Mouse (Mus musculus): ENCODE measurements at regions not wholly inside any gene's neighbourhood (a gene's known extent, or its start where the extent isn't known, plus 50 kb on each side); places are given as distances from the start of the nearest gene placed in this dataset.

- no peak for TF ChIP-seq MAX (IDR thresholded peaks at IDR 0.05)
- no peak for TF ChIP-seq CTCF (IDR thresholded peaks at IDR 0.05; ENCODE audit: control insufficient read depth, insufficient read depth, insufficient read length)
- no peak for TF ChIP-seq FOSL1 (IDR thresholded peaks at IDR 0.05; ENCODE audit: insufficient read depth, low read length, poor library complexity, severe bottlenecking)
- no peak for TF ChIP-seq MYOG (IDR thresholded peaks at IDR 0.05; ENCODE audit: control insufficient read depth, extremely low read depth, insufficient read length)
- no peaks in the 10 kb centered on the region for H3K36me3 ChIP-seq (ENCODE audit: control insufficient read depth, insufficient read depth)
- no peaks in the 10 kb centered on the region for H3K79me3 ChIP-seq (ENCODE audit: low read depth)
- H3K79me2 ChIP-seq (ENCODE audit: control insufficient read depth, insufficient read depth) = peaks cover 5% of the 10 kb centered on the region
- H3K27me3 ChIP-seq (ENCODE audit: control insufficient read depth, insufficient read depth, insufficient read length) = no peaks in the 10 kb centered on the region
- no peak overlapping the region for H3ac ChIP-seq (ENCODE audit: control insufficient read depth, insufficient read length, low read depth)
- no peak overlapping the region for H3K4me3 ChIP-seq (ENCODE audit: insufficient read depth, poor library complexity, severe bottlenecking)
These were observed 75.5 kb upstream of the Mrps10 start for GRCm38 (mm10) chr17:47293178-47293577.

GRCm38 (mm10) chr17:47291558-47291957, 77.1 kb upstream of the Mrps10 start:
- H3K36me3 ChIP-seq (ENCODE audit: control insufficient read depth, insufficient read depth) = no peaks in the 10 kb centered on the region
- H3K27me3 ChIP-seq (ENCODE audit: control insufficient read depth, insufficient read depth, insufficient read length) = no peaks in the 10 kb centered on the region
- H3ac ChIP-seq (ENCODE audit: control insufficient read depth, insufficient read length, low read depth) = no peak overlapping the region
- no peak for TF ChIP-seq CTCF (IDR thresholded peaks at IDR 0.05; ENCODE audit: control insufficient read depth, insufficient read depth, insufficient read length)
- TF ChIP-seq MYOD1 (IDR thresholded peaks at IDR 0.05; ENCODE audit: control insufficient read depth, insufficient read length, low read depth) = no peak
- no peak for TF ChIP-seq CEBPB (IDR thresholded peaks at IDR 0.05; ENCODE audit: low read depth)
- no peak for TF ChIP-seq MYOG (IDR thresholded peaks at IDR 0.05; ENCODE audit: control insufficient read depth, extremely low read depth, insufficient read length)
- no peak for TF ChIP-seq MAX (IDR thresholded peaks at IDR 0.05)
- TF ChIP-seq FOSL1 (IDR thresholded peaks at IDR 0.05; ENCODE audit: insufficient read depth, low read length, poor library complexity, severe bottlenecking) = no peak
- TF ChIP-seq USF1 (IDR thresholded peaks at IDR 0.05; ENCODE audit: low read depth) = no peak
- H3K79me3 ChIP-seq (ENCODE audit: low read depth) = no peaks in the 10 kb centered on the region
- no peak overlapping the region for H3K4me3 ChIP-seq (ENCODE audit: insufficient read depth, poor library complexity, severe bottlenecking)
- peaks cover 5% of the 10 kb centered on the region for H3K79me2 ChIP-seq (ENCODE audit: control insufficient read depth, insufficient read depth)

- H3K79me2 ChIP-seq (ENCODE audit: control insufficient read depth, insufficient read depth) = no peaks in the 10 kb centered on the region
- TF ChIP-seq CEBPB (IDR thresholded peaks at IDR 0.05; ENCODE audit: low read depth) = no peak
- TF ChIP-seq CTCF (IDR thresholded peaks at IDR 0.05; ENCODE audit: control insufficient read depth, insufficient read depth, insufficient read length) = no peak
- no peak for TF ChIP-seq USF1 (IDR thresholded peaks at IDR 0.05; ENCODE audit: low read depth)
- TF ChIP-seq MAX (IDR thresholded peaks at IDR 0.05) = no peak
- TF ChIP-seq MYOG (IDR thresholded peaks at IDR 0.05; ENCODE audit: control insufficient read depth, extremely low read depth, insufficient read length) = no peak
- no peak for TF ChIP-seq FOSL1 (IDR thresholded peaks at IDR 0.05; ENCODE audit: insufficient read depth, low read length, poor library complexity, severe bottlenecking)
- no peak overlapping the region for H3K4me3 ChIP-seq (ENCODE audit: insufficient read depth, poor library complexity, severe bottlenecking)
- no peaks in the 10 kb centered on the region for H3K79me3 ChIP-seq (ENCODE audit: low read depth)
- H3ac ChIP-seq (ENCODE audit: control insufficient read depth, insufficient read length, low read depth) = no peak overlapping the region
- H3K36me3 ChIP-seq (ENCODE audit: control insufficient read depth, insufficient read depth) = no peaks in the 10 kb centered on the region
- H3K27me3 ChIP-seq (ENCODE audit: control insufficient read depth, insufficient read depth, insufficient read length) = no peaks in the 10 kb centered on the region
These were observed 83.1 kb upstream of the Mrps10 start for GRCm38 (mm10) chr17:47285616-47286015.

- H3K79me2 ChIP-seq (ENCODE audit: control insufficient read depth, insufficient read depth) = no peaks in the 10 kb centered on the region
- H3ac ChIP-seq (ENCODE audit: control insufficient read depth, insufficient read length, low read depth) = no peak overlapping the region
- H3K4me3 ChIP-seq (ENCODE audit: insufficient read depth, poor library complexity, severe bottlenecking) = no peak overlapping the region
- no peaks in the 10 kb centered on the region for H3K79me3 ChIP-seq (ENCODE audit: low read depth)
- no peaks in the 10 kb centered on the region for H3K36me3 ChIP-seq (ENCODE audit: control insufficient read depth, insufficient read depth)
- no peaks in the 10 kb centered on the region for H3K27me3 ChIP-seq (ENCODE audit: control insufficient read depth, insufficient read depth, insufficient read length)
- TF ChIP-seq MAX (IDR thresholded peaks at IDR 0.05) (no peak), MYOG (IDR thresholded peaks at IDR 0.05; ENCODE audit: control insufficient read depth, extremely low read depth, insufficient read length) (no peak), USF1 (IDR thresholded peaks at IDR 0.05; ENCODE audit: low read depth) (no peak), CEBPB (IDR thresholded peaks at IDR 0.05; ENCODE audit: low read depth) (no peak), FOSL1 (IDR thresholded peaks at IDR 0.05; ENCODE audit: insufficient read depth, low read length, poor library complexity, severe bottlenecking) (no peak), CTCF (IDR thresholded peaks at IDR 0.05; ENCODE audit: control insufficient read depth, insufficient read depth, insufficient read length) (no peak), MYOD1 (IDR thresholded peaks at IDR 0.05; ENCODE audit: control insufficient read depth, insufficient read length, low read depth) (no peak)
These were observed 84.5 kb upstream of the Mrps10 start for GRCm38 (mm10) chr17:47284236-47284635.

DNA sequence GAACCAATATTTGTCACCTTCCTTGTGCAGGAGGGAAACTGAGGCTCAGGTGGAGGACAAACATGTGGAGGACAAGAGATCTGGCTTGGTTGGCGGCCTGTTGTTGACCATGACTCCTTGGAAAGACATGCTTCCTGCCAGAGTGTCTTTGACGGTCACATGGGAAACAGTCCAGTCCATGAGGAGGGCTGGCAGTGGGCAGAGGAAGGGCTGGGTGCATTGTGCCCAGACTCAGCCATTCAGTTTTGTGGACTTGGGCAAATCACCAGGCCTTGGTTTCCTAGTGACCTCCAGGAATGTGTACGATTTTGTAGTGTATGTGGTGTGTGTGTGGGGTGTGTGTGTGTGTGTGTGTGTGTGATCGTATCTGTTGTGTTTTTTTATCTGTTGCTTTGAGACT, 85.5 kb upstream of the Mrps10 start:
- H3K79me3 ChIP-seq (ENCODE audit: low read depth) = no peaks in the 10 kb centered on the region
- H3ac ChIP-seq (ENCODE audit: control insufficient read depth, insufficient read length, low read depth) = no peak overlapping the region
- TF ChIP-seq CEBPB (IDR thresholded peaks at IDR 0.05; ENCODE audit: low read depth) (no peak), MYOD1 (IDR thresholded peaks at IDR 0.05; ENCODE audit: control insufficient read depth, insufficient read length, low read depth) (no peak), USF1 (IDR thresholded peaks at IDR 0.05; ENCODE audit: low read depth) (no peak)
- H3K36me3 ChIP-seq (ENCODE audit: control insufficient read depth, insufficient read depth) = no peaks in the 10 kb centered on the region
- H3K79me2 ChIP-seq (ENCODE audit: control insufficient read depth, insufficient read depth) = no peaks in the 10 kb centered on the region
- H3K27me3 ChIP-seq (ENCODE audit: control insufficient read depth, insufficient read depth, insufficient read length) = no peaks in the 10 kb centered on the region
- H3K4me3 ChIP-seq (ENCODE audit: insufficient read depth, poor library complexity, severe bottlenecking) = no peak overlapping the region

DNA sequence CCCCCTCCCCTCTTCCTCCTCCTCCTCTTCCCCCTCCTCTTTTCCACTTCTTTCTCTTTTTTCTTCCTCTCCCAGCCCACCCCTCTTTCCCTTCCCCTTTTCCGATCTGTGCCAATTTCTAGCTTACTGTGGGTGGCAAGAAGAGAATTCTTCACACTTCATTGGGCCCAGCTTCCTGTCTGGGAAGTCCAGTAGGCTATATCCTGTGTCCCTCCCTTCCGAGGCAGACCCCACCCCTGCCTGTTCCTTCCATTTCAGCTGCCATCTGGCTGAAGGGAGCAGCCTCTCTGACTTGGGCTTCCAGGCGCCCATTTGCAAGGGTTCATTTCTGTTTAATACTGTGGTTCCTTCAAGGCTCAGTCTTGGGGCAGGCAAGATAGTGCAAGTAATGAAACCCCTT, 86.2 kb upstream of the Mrps10 start:
- Histone ChIP-seq H3K27me3 (ENCODE audit: control insufficient read depth, insufficient read depth, insufficient read length) (no peaks in the 10 kb centered on the region), H3K79me3 (ENCODE audit: low read depth) (no peaks in the 10 kb centered on the region), H3K36me3 (ENCODE audit: control insufficient read depth, insufficient read depth) (no peaks in the 10 kb centered on the region), H3K79me2 (ENCODE audit: control insufficient read depth, insufficient read depth) (no peaks in the 10 kb centered on the region), H3ac (ENCODE audit: control insufficient read depth, insufficient read length, low read depth) (no peak overlapping the region), H3K4me3 (ENCODE audit: insufficient read depth, poor library complexity, severe bottlenecking) (no peak overlapping the region)
- TF ChIP-seq CEBPB (IDR thresholded peaks at IDR 0.05; ENCODE audit: low read depth) (no peak), FOSL1 (IDR thresholded peaks at IDR 0.05; ENCODE audit: insufficient read depth, low read length, poor library complexity, severe bottlenecking) (no peak), USF1 (IDR thresholded peaks at IDR 0.05; ENCODE audit: low read depth) (no peak), CTCF (IDR thresholded peaks at IDR 0.05; ENCODE audit: control insufficient read depth, insufficient read depth, insufficient read length) (no peak), MYOD1 (IDR thresholded peaks at IDR 0.05; ENCODE audit: control insufficient read depth, insufficient read length, low read depth) (no peak), MAX (IDR thresholded peaks at IDR 0.05) (no peak), MYOG (IDR thresholded peaks at IDR 0.05; ENCODE audit: control insufficient read depth, extremely low read depth, insufficient read length) (no peak)

Measured in C2C12 (cell line).